Mouse (Mus musculus): ENCODE measurements at regions not wholly inside any gene's neighbourhood (a gene's known extent, or its start where the extent isn't known, plus 50 kb on each side); places are given as distances from the start of the nearest gene placed in this dataset.

DNA sequence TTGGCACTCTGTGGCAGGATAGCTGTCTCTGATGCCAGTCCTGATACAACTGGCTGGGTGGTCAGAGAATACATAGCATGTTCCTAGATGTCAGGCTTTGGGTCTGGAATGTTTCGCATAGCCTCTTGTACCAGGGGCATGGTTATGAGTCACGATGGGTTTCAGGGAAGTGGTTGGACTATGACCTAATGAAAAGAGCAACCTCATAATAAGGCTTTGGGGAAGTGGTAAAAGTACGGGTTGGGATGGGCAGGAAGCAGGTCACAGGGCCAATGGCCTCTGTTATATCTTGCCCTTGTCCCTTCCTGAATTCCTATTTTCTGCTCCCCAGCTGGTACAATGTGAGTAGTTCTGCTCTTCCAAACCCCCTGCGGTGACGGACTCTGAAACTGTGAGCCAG is 59.5 kb upstream of the Pitx1 start:
- no peak for TF ChIP-seq POLR2A (IDR thresholded peaks at IDR 0.05; ENCODE audit: low read depth, low read length)
- TF ChIP-seq CTCF (IDR thresholded peaks at IDR 0.05; ENCODE audit: extremely low read depth, insufficient read length, insufficient replicate concordance, low read depth, low read length): no peak
- no peak overlapping the region for H3K27ac ChIP-seq (ENCODE audit: insufficient read depth, low read depth, low read length)
- no peak overlapping the region for H3K4me3 ChIP-seq (ENCODE audit: low read depth, low read length)
- H3K27me3 ChIP-seq (ENCODE audit: control insufficient read depth, insufficient read depth, low read length): no peaks in the 10 kb centered on the region
- WGBS: 62% methylated on average over 5 of the region's 5 CpGs
- no peaks in the 10 kb centered on the region for H3K4me1 ChIP-seq (ENCODE audit: control insufficient read depth, insufficient read depth, insufficient read length, low read length)
- no peaks in the 10 kb centered on the region for H3K36me3 ChIP-seq (ENCODE audit: control insufficient read depth, insufficient read depth, low read length)

GRCm38 (mm10) chr13:55893154-55894018 is 57.4 kb upstream of the Pitx1 start:
- Histone ChIP-seq H3K4me1 (ENCODE audit: control insufficient read depth, insufficient read depth, insufficient read length, low read length) (no peaks in the 10 kb centered on the region), H3K27ac (ENCODE audit: insufficient read depth, low read depth, low read length) (no peak overlapping the region), H3K36me3 (ENCODE audit: control insufficient read depth, insufficient read depth, low read length) (no peaks in the 10 kb centered on the region), H3K27me3 (ENCODE audit: control insufficient read depth, insufficient read depth, low read length) (no peaks in the 10 kb centered on the region), H3K4me3 (ENCODE audit: low read depth, low read length) (no peak overlapping the region)
- TF ChIP-seq CTCF (IDR thresholded peaks at IDR 0.05; ENCODE audit: extremely low read depth, insufficient read length, insufficient replicate concordance, low read depth, low read length) (no peak), POLR2A (IDR thresholded peaks at IDR 0.05; ENCODE audit: low read depth, low read length) (no peak)
- 77% methylated on average over 25 of the region's 25 CpGs for WGBS

DNA sequence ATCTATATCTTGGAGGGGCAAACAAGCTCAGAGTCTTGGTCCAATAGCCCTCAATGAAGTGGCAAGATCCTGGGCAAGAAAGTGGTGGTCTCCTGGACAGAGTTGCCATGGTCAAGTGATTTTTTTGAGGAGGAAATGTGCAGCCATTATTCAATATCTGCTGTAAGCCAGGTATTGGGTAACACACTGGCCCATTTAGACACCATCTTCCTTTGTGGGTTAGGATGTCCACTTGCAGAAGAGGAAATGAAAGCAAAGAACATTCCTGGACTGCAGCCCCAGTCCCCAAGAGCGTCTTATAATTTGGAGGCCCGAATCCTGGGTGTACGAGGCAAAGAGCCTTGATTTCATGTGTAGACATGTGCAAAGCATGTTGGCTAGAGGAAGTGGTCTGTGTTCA is 56.3 kb upstream of the Pitx1 start:
- TF ChIP-seq POLR2A (IDR thresholded peaks at IDR 0.05; ENCODE audit: low read depth, low read length) (no peak), CTCF (IDR thresholded peaks at IDR 0.05; ENCODE audit: extremely low read depth, insufficient read length, insufficient replicate concordance, low read depth, low read length) (no peak)
- Histone ChIP-seq H3K4me3 (ENCODE audit: low read depth, low read length) (no peak overlapping the region), H3K27ac (ENCODE audit: insufficient read depth, low read depth, low read length) (no peak overlapping the region), H3K4me1 (ENCODE audit: control insufficient read depth, insufficient read depth, insufficient read length, low read length) (no peaks in the 10 kb centered on the region), H3K36me3 (ENCODE audit: control insufficient read depth, insufficient read depth, low read length) (no peaks in the 10 kb centered on the region), H3K27me3 (ENCODE audit: control insufficient read depth, insufficient read depth, low read length) (no peaks in the 10 kb centered on the region)
- 85% methylated on average over 3 of the region's 3 CpGs for WGBS

GRCm38 (mm10) chr13:55887099-55887736 is 51.2 kb upstream of the Pitx1 start:
- Histone ChIP-seq H3K27me3 (ENCODE audit: control insufficient read depth, insufficient read depth, low read length) (no peaks in the 10 kb centered on the region), H3K36me3 (ENCODE audit: control insufficient read depth, insufficient read depth, low read length) (no peaks in the 10 kb centered on the region), H3K27ac (ENCODE audit: insufficient read depth, low read depth, low read length) (no peak overlapping the region), H3K4me3 (ENCODE audit: low read depth, low read length) (no peak overlapping the region), H3K4me1 (ENCODE audit: control insufficient read depth, insufficient read depth, insufficient read length, low read length) (no peaks in the 10 kb centered on the region)
- no peak for TF ChIP-seq CTCF (IDR thresholded peaks at IDR 0.05; ENCODE audit: extremely low read depth, insufficient read length, insufficient replicate concordance, low read depth, low read length)
- no peak for TF ChIP-seq POLR2A (IDR thresholded peaks at IDR 0.05; ENCODE audit: low read depth, low read length)
- WGBS: 63% methylated on average over 13 of the region's 13 CpGs

Data from small intestine, adult 2 months (tissue).